Mouse (Mus musculus): ENCODE measurements around the gene Nt5c3. TPM values are rescaled to one million over a fixed set of nuclear protein-coding genes. Genes with fewer than 3 reads are reported as not detected.

Gene Nt5c3
- total RNA-seq (2014; rRNA removed) (83.2 and 98.4 TPM in 2 replicates), polyA plus RNA-seq (2015; fragmentation: Nextera tagmentation; extraction: Ambion mirVana) (181 and 182 TPM in 2 replicates)

DNA sequence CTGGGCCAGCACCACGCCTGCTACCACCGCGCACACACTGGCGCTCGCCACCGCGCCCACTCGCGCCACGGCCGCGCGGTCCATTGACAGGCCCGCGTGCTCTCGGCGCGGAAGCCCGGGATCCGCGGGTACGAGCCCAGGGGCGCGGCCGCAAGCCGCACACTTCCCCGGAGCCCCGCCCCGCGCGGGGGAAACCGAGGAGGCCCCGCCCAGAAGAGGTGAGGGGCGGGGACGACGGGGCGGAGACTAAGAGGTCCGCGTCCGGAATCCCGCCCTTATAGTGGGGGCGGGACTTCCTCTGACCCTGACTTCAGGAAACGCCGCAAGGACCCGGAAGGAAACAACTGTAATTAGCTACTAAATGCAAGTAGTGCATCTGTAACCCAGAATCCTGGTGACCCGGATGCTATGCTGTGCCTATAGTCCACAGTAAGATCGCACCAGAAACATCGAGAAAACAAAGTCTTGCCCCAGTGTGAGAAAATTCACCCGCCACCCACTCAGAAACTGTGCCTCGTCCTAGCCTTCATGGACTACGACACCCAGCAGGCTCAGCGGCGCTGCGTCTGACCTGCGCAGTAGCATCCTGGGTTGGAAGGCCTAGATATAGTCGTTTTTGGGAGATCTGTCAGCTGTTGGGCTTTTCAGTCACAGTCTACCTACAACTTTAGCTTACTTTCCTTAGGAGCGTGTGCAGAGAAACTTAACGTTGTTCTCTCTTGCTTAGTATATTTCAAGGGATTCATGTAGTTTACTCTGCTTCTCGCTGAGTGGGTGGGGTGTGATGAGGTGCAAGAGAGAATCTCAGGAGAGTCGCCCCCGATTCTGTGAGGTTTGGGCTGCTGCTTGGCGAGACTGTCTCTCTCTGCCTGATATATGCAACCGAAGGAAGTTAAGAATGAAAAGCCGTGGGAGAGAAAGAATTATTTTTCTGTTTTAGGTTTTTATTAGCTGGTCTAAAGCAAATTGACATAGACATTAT, at the start of gene Nt5c3, which contains the start of gene Vmn1r4:
Gene Nt5c3, minus strand, starts transcription at position 207 of the 982 bp plus-strand sequence.
Gene Vmn1r4, plus strand, starts transcription at position 290 of the 982 bp plus-strand sequence.
- 4% methylated on average over 64 of the region's 64 CpGs for WGBS
- peak within 1 kb of the TSS; percentile 89 for H3K27ac ChIP-seq (ENCODE audit: low read depth, low read length)
- peak within 1 kb of the TSS; percentile 81 for H3K9ac ChIP-seq (replicated peaks; ENCODE audit: low read length, poor library complexity, severe bottlenecking)
- 0 out of 2 replicates have a peak, but pooled peaks cover 4% of the 10 kb centered on the region for H3K4me1 ChIP-seq (ENCODE audit: insufficient read depth, low read length)
- H3K27me3 ChIP-seq (ENCODE audit: insufficient read depth, low read length) = 0 out of 2 replicates have a peak, but pooled peaks cover 4% of the 10 kb centered on the region
- ATAC-seq (ENCODE audit: low FRiP score) (peak; percentile 97), DNase-seq (ENCODE audit: low spot score) (peak; percentile 98)
- H3K9me3 ChIP-seq (ENCODE audit: low read length) = no peaks in the 10 kb centered on the region
- H3K36me3 ChIP-seq (ENCODE audit: insufficient read depth, low read length) = no peaks in the 10 kb centered on the region
- TF ChIP-seq CTCF (IDR thresholded peaks at IDR 0.05) = no peak; the same call in 1 of the 2 replicates
- H3K4me3 ChIP-seq (ENCODE audit: low read depth, low read length) = peak within 1 kb of the TSS; percentile 71
- peak within 1 kb of the TSS; percentile 53 for H3K4me2 ChIP-seq (ENCODE audit: low read depth, low read length, poor library complexity, severe bottlenecking)

- no peak within 1 kb of the TSS for H3K4me3 ChIP-seq (ENCODE audit: low read depth, low read length)
- no peaks in the 10 kb centered on the region for H3K9me3 ChIP-seq (ENCODE audit: low read length)
- DNase-seq (ENCODE audit: low spot score) (no peak), ATAC-seq (ENCODE audit: low FRiP score) (no peak)
- no peak within 1 kb of the TSS for H3K9ac ChIP-seq (replicated peaks; ENCODE audit: low read length, poor library complexity, severe bottlenecking)
- H3K27ac ChIP-seq (ENCODE audit: low read depth, low read length) = no peak within 1 kb of the TSS
- H3K4me1 ChIP-seq (ENCODE audit: insufficient read depth, low read length) = no peaks in the 10 kb centered on the region
- H3K4me2 ChIP-seq (ENCODE audit: low read depth, low read length, poor library complexity, severe bottlenecking) = no peak within 1 kb of the TSS
- no peak for TF ChIP-seq CTCF (IDR thresholded peaks at IDR 0.05)
- H3K27me3 ChIP-seq (ENCODE audit: insufficient read depth, low read length) = no peaks in the 10 kb centered on the region
- H3K36me3 ChIP-seq (ENCODE audit: insufficient read depth, low read length) = no peaks in the 10 kb centered on the region
Observed at GRCm38 (mm10) chr6:56969973-56970372, 46.2 kb upstream of the Nt5c3 start, which contains the start of gene Vmn1r5. Vmn1r5 (plus strand) TSS chr6:56970273.

GRCm38 (mm10) chr6:56956436-56956835, 32.7 kb upstream of the Nt5c3 start:
- TF ChIP-seq CTCF (IDR thresholded peaks at IDR 0.05) = no peak
- Histone ChIP-seq H3K27ac (ENCODE audit: low read depth, low read length) (no peak overlapping the region), H3K9ac (replicated peaks; ENCODE audit: low read length, poor library complexity, severe bottlenecking) (no peak overlapping the region), H3K9me3 (ENCODE audit: low read length) (no peaks in the 10 kb centered on the region), H3K4me1 (ENCODE audit: insufficient read depth, low read length) (no peaks in the 10 kb centered on the region), H3K27me3 (ENCODE audit: insufficient read depth, low read length) (no peaks in the 10 kb centered on the region), H3K36me3 (ENCODE audit: insufficient read depth, low read length) (no peaks in the 10 kb centered on the region), H3K4me2 (ENCODE audit: low read depth, low read length, poor library complexity, severe bottlenecking) (no peak overlapping the region), H3K4me3 (ENCODE audit: low read depth, low read length) (no peak overlapping the region)
- peak; percentile 0 for DNase-seq (ENCODE audit: low spot score)
- no peak for ATAC-seq (ENCODE audit: low FRiP score)
- 61% methylated on average over 5 of the region's 5 CpGs for WGBS

DNA sequence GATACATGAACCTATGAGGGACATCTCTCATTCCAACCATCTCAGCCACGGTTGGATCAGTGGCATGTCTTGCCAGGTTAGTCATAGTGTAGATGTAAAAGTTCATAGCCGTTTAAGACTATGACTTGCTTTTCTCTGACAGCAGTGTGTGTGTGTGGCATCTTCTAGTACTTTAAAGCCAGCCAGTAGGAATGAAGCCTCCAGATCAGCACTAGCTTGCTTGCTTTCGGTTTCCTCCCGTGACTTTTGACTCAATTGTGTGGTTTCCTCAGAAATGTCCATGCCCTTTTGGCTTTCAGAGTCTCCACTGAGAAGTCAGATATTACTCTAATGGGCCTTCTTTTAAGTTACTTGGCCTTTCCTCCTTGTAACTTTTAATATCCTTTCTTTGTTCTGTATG, 10.6 kb upstream of the Nt5c3 start:
- DNase-seq (ENCODE audit: low spot score) (no peak), ATAC-seq (ENCODE audit: low FRiP score) (no peak)
- no peak overlapping the region for H3K4me2 ChIP-seq (ENCODE audit: low read depth, low read length, poor library complexity, severe bottlenecking)
- H3K9me3 ChIP-seq (ENCODE audit: low read length) = no peaks in the 10 kb centered on the region
- no peaks in the 10 kb centered on the region for H3K27me3 ChIP-seq (ENCODE audit: insufficient read depth, low read length)
- H3K4me1 ChIP-seq (ENCODE audit: insufficient read depth, low read length) = no peaks in the 10 kb centered on the region
- no peak overlapping the region for H3K27ac ChIP-seq (ENCODE audit: low read depth, low read length)
- 88% methylated on average over 4 of the region's 4 CpGs for WGBS
- H3K4me3 ChIP-seq (ENCODE audit: low read depth, low read length) = no peak overlapping the region
- no peak for TF ChIP-seq CTCF (IDR thresholded peaks at IDR 0.05)
- H3K9ac ChIP-seq (replicated peaks; ENCODE audit: low read length, poor library complexity, severe bottlenecking) = no peak overlapping the region
- H3K36me3 ChIP-seq (ENCODE audit: insufficient read depth, low read length) = no peaks in the 10 kb centered on the region

DNA sequence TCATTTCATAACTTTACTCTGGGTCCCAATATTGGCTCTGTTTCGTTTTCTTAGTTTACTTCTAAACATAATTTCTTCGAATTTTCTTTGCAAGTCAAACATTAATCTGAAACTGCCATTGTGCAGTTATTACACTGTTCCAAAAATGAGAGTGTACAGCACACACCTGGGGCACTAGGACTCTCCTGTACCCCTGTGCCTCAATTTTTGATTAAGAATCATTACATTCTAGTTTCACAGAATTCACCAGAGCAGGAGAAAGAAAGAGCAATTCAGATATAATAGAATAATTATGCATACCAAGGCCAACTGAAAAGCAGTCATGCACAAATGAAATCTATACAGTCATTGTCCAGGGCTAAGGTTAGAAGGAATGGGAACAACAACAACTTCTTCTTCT, 8.7 kb upstream of the Nt5c3 start:
- no peak for ATAC-seq (ENCODE audit: low FRiP score)
- Histone ChIP-seq H3K9me3 (ENCODE audit: low read length) (no peaks in the 10 kb centered on the region), H3K4me2 (ENCODE audit: low read depth, low read length, poor library complexity, severe bottlenecking) (no peak overlapping the region), H3K27ac (ENCODE audit: low read depth, low read length) (no peak overlapping the region), H3K4me1 (ENCODE audit: insufficient read depth, low read length) (no peaks in the 10 kb centered on the region), H3K9ac (replicated peaks; ENCODE audit: low read length, poor library complexity, severe bottlenecking) (no peak overlapping the region), H3K36me3 (ENCODE audit: insufficient read depth, low read length) (no peaks in the 10 kb centered on the region), H3K4me3 (ENCODE audit: low read depth, low read length) (no peak overlapping the region), H3K27me3 (ENCODE audit: insufficient read depth, low read length) (0 out of 2 replicates have a peak, but pooled peaks cover 4% of the 10 kb centered on the region)
- no peak for DNase-seq (ENCODE audit: low spot score)
- 66% methylated on average over 2 of the region's 2 CpGs for WGBS
- TF ChIP-seq CTCF (IDR thresholded peaks at IDR 0.05) = no peak
